Mouse (Mus musculus): ENCODE data around the gene Prkn.

- TF ChIP-seq CTCF (IDR thresholded peaks at IDR 0.05; ENCODE audit: extremely low read depth, insufficient read length, insufficient replicate concordance, low read depth, low read length): no peak
- no peak for TF ChIP-seq POLR2A (IDR thresholded peaks at IDR 0.05; ENCODE audit: low read depth, low read length)
Measured at GRCm38 (mm10) chr17:11768971-11769370, 928.8 kb downstream of the Prkn start.

Measured in small intestine, adult 2 months (tissue).